Mouse (Mus musculus) stomach, postnatal 0 days (tissue): ENCODE measurements around the gene Tmem59l.

ENCODE experiments used
- CTCF ChIP-seq: IDR thresholded peaks from 2 replicates; pipeline ENCODE4 v1.5.1; 2016; ENCODE audit warnings: antibody characterized with exemption, low read depth, mild to moderate bottlenecking, moderate library complexity
- EP300 ChIP-seq: optimal IDR thresholded peaks from 2 replicates; pipeline ENCODE3; 2016; ENCODE audit warnings: antibody characterized with exemption

- TF ChIP-seq CTCF = no peak
- TF ChIP-seq EP300 = no peak
Observed at GRCm38 (mm10) chr8:70441565-70441964, 45.6 kb downstream of the Tmem59l start.
